Mouse (Mus musculus): ENCODE measurements at regions not wholly inside any gene's neighbourhood (a gene's known extent, or its start where the extent isn't known, plus 50 kb on each side); places are given as distances from the start of the nearest gene placed in this dataset.
A peak's percentile ranks its signal among the peaks of the same experiment; 100 is the strongest.

GRCm38 (mm10) chr1:190297666-190298327 is 127.3 kb upstream of the Prox1 start:
- no peak overlapping the region for H3K27ac ChIP-seq (replicated peaks; ENCODE audit: low read depth, low read length)
- no peak for ATAC-seq (ENCODE audit: low FRiP score, low TSS enrichment)
- H3K36me3 ChIP-seq (ENCODE audit: control insufficient read depth, insufficient read depth, low read length) = no peaks in the 10 kb centered on the region
- H3K9ac ChIP-seq (replicated peaks; ENCODE audit: low read length) = no peak overlapping the region
- no peaks in the 10 kb centered on the region for H3K27me3 ChIP-seq (ENCODE audit: control insufficient read depth, insufficient read depth, low read length)
- WGBS = 88% methylated on average over 10 of the region's 10 CpGs
- DNase-seq = no peak
- no peaks in the 10 kb centered on the region for H3K9me3 ChIP-seq (ENCODE audit: control insufficient read depth, low read length)
- H3K4me2 ChIP-seq (ENCODE audit: low read length) = no peak overlapping the region
- H3K4me3 ChIP-seq (replicated peaks; ENCODE audit: low read depth, low read length) = no peak overlapping the region
- H3K4me1 ChIP-seq (ENCODE audit: control insufficient read depth, insufficient read depth, low read length) = no peaks in the 10 kb centered on the region

DNA sequence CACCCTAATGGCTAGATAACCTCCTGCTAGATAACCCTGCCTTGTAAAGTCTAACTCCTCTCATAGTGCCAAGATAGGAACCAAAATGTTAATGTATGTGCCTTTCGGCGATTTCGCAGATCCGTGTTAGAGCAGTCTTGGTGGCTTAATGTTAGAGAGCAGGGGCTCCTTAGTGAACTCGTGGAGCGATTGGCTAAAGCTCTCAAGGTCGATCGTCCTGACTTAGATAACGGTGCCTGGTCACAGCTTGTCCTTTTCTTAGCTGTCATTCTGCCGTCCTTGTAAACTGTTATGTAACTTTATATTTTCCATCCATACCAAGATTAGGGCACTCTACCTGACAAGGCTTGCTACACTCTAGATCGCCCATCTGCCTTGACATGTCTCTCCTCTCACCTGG is 119.5 kb upstream of the Prox1 start:
- ATAC-seq (ENCODE audit: low FRiP score, low TSS enrichment) (no peak), DNase-seq (no peak)
- no peaks in the 10 kb centered on the region for H3K36me3 ChIP-seq (ENCODE audit: control insufficient read depth, insufficient read depth, low read length)
- H3K9me3 ChIP-seq (ENCODE audit: control insufficient read depth, low read length) = no peaks in the 10 kb centered on the region
- H3K27ac ChIP-seq (replicated peaks; ENCODE audit: low read depth, low read length) = no peak overlapping the region
- peaks cover 8% of the 10 kb centered on the region; the same call in 1 of the 2 replicates for H3K4me1 ChIP-seq (ENCODE audit: control insufficient read depth, insufficient read depth, low read length)
- H3K27me3 ChIP-seq (ENCODE audit: control insufficient read depth, insufficient read depth, low read length) = no peaks in the 10 kb centered on the region
- WGBS = 94% methylated on average over 11 of the region's 11 CpGs
- no peak overlapping the region for H3K9ac ChIP-seq (replicated peaks; ENCODE audit: low read length)
- H3K4me2 ChIP-seq (ENCODE audit: low read length) = no peak overlapping the region
- H3K4me3 ChIP-seq (replicated peaks; ENCODE audit: low read depth, low read length) = no peak overlapping the region

GRCm38 (mm10) chr1:190286481-190287145 is 116.1 kb upstream of the Prox1 start:
- Histone ChIP-seq H3K27me3 (ENCODE audit: control insufficient read depth, insufficient read depth, low read length) (no peaks in the 10 kb centered on the region), H3K36me3 (ENCODE audit: control insufficient read depth, insufficient read depth, low read length) (no peaks in the 10 kb centered on the region), H3K9ac (replicated peaks; ENCODE audit: low read length) (no peak overlapping the region), H3K4me1 (ENCODE audit: control insufficient read depth, insufficient read depth, low read length) (peaks cover 18% of the 10 kb centered on the region), H3K9me3 (ENCODE audit: control insufficient read depth, low read length) (no peaks in the 10 kb centered on the region), H3K4me3 (replicated peaks; ENCODE audit: low read depth, low read length) (no peak overlapping the region), H3K27ac (replicated peaks; ENCODE audit: low read depth, low read length) (no peak overlapping the region), H3K4me2 (ENCODE audit: low read length) (no peak overlapping the region)
- ATAC-seq (ENCODE audit: low FRiP score, low TSS enrichment) (no peak), DNase-seq (no peak)
- WGBS = 71% methylated on average over 17 of the region's 17 CpGs

- WGBS = 74% methylated on average over 8 of the region's 8 CpGs
- no peak overlapping the region for H3K9ac ChIP-seq (replicated peaks; ENCODE audit: low read length)
- H3K27ac ChIP-seq (replicated peaks; ENCODE audit: low read depth, low read length) = no peak overlapping the region
- ATAC-seq (ENCODE audit: low FRiP score, low TSS enrichment) (no peak), DNase-seq (no peak)
- H3K36me3 ChIP-seq (ENCODE audit: control insufficient read depth, insufficient read depth, low read length) = no peaks in the 10 kb centered on the region
- no peaks in the 10 kb centered on the region for H3K27me3 ChIP-seq (ENCODE audit: control insufficient read depth, insufficient read depth, low read length)
- peaks cover 18% of the 10 kb centered on the region for H3K4me1 ChIP-seq (ENCODE audit: control insufficient read depth, insufficient read depth, low read length)
- H3K9me3 ChIP-seq (ENCODE audit: control insufficient read depth, low read length) = no peaks in the 10 kb centered on the region
- no peak overlapping the region for H3K4me2 ChIP-seq (ENCODE audit: low read length)
- H3K4me3 ChIP-seq (replicated peaks; ENCODE audit: low read depth, low read length) = no peak overlapping the region
These were observed 115.1 kb upstream of the Prox1 start for GRCm38 (mm10) chr1:190285636-190286035.

DNA sequence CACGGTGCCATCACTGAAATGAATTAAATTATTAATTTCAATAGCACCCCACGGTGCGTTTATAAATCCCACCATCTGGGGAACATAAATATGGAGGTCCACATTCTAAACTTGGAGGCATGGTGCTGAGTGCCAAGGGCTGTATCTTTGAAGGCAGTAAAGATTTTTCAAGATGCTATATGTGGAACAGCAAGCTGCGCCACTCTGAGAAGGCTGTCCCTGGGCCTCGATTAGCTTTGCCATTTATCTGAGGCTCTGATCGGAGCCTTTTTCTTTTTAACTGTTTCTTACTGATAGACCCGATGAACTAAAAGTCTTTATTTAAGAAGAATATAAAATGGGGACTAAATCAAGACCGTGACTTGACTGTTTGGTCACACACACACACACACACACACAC is 114.5 kb upstream of the Prox1 start:
- no peak overlapping the region for H3K9ac ChIP-seq (replicated peaks; ENCODE audit: low read length)
- H3K27ac ChIP-seq (replicated peaks; ENCODE audit: low read depth, low read length) = no peak overlapping the region
- WGBS = 71% methylated on average over 8 of the region's 8 CpGs
- H3K4me2 ChIP-seq (ENCODE audit: low read length) = no peak overlapping the region
- no peak for DNase-seq
- no peaks in the 10 kb centered on the region for H3K36me3 ChIP-seq (ENCODE audit: control insufficient read depth, insufficient read depth, low read length)
- H3K4me3 ChIP-seq (replicated peaks; ENCODE audit: low read depth, low read length) = no peak overlapping the region
- no peak for ATAC-seq (ENCODE audit: low FRiP score, low TSS enrichment)
- H3K4me1 ChIP-seq (ENCODE audit: control insufficient read depth, insufficient read depth, low read length) = peaks cover 18% of the 10 kb centered on the region
- no peaks in the 10 kb centered on the region for H3K27me3 ChIP-seq (ENCODE audit: control insufficient read depth, insufficient read depth, low read length)
- no peaks in the 10 kb centered on the region for H3K9me3 ChIP-seq (ENCODE audit: control insufficient read depth, low read length)

DNA sequence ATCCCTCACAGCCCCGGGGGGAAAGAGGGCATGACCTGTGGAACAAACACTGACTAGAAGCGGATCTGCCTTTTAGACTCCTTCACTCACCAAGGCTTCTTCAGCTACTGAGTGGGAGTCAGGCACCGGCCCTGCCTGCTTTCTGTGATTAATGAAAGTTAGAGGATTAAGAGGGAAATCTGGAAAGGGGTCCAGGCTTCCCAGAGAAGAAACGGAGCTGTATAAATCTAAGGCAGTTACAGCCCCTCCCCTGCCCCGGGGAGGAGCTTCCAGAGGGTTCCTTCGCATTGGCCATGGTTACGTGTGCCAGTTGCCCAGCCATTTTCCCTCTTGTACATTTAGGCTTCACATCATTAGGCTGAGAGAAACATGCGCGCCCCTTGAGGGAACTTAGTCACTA is 113.6 kb upstream of the Prox1 start:
- ATAC-seq (ENCODE audit: low FRiP score, low TSS enrichment) (no peak), DNase-seq (no peak)
- Histone ChIP-seq H3K4me2 (ENCODE audit: low read length) (no peak overlapping the region), H3K4me3 (replicated peaks; ENCODE audit: low read depth, low read length) (no peak overlapping the region), H3K9me3 (ENCODE audit: control insufficient read depth, low read length) (no peaks in the 10 kb centered on the region), H3K36me3 (ENCODE audit: control insufficient read depth, insufficient read depth, low read length) (no peaks in the 10 kb centered on the region), H3K9ac (replicated peaks; ENCODE audit: low read length) (no peak overlapping the region), H3K27ac (replicated peaks; ENCODE audit: low read depth, low read length) (no peak overlapping the region), H3K4me1 (ENCODE audit: control insufficient read depth, insufficient read depth, low read length) (peaks cover 18% of the 10 kb centered on the region), H3K27me3 (ENCODE audit: control insufficient read depth, insufficient read depth, low read length) (no peaks in the 10 kb centered on the region)
- WGBS = 75% methylated on average over 9 of the region's 9 CpGs

DNA sequence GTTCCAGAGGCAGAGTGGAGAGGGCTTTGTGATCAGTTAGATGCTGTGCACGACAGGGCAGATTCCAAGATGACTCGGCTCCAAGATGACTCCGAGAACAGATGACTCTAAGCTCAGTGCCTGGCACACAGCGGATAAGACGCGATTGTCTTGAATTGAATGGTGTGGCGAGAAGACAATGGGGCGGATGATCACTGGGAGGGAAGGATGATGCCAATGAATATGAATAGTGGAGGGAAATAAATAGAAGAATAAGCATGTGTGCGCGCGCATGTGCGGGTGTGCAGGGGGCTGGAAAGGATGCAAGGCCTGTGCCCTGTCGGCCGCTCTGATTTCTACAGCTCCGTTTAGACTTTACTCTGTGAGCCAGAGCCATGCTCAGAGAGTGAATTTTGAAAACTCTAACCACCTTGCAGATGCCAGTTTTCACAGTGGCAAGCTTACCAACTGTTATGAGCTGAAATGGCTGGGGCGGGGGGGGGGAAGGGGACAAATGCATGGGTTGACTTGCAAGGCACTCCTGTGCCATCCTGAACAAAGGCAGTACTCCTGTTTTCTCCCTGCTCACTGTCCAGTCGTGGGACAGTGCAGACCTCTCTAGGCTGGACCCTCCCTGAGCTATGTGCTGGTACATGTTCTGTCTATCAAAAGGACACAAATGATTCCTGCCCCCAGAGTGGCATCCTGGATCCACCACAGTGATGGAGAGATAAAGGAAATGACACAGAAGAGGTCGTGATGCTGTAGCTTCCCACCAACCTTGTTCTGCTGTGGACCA is 109.8 kb upstream of the Prox1 start:
- Histone ChIP-seq H3K4me3 (replicated peaks; ENCODE audit: low read depth, low read length) (no peak overlapping the region), H3K4me1 (ENCODE audit: control insufficient read depth, insufficient read depth, low read length) (peaks cover 12% of the 10 kb centered on the region), H3K36me3 (ENCODE audit: control insufficient read depth, insufficient read depth, low read length) (no peaks in the 10 kb centered on the region), H3K27me3 (ENCODE audit: control insufficient read depth, insufficient read depth, low read length) (no peaks in the 10 kb centered on the region), H3K9me3 (ENCODE audit: control insufficient read depth, low read length) (no peaks in the 10 kb centered on the region), H3K4me2 (ENCODE audit: low read length) (no peak overlapping the region), H3K9ac (replicated peaks; ENCODE audit: low read length) (no peak overlapping the region), H3K27ac (replicated peaks; ENCODE audit: low read depth, low read length) (no peak overlapping the region)
- 50% methylated on average over 18 of the region's 18 CpGs for WGBS
- no peak for ATAC-seq (ENCODE audit: low FRiP score, low TSS enrichment)
- peak; percentile 41 for DNase-seq

GRCm38 (mm10) chr1:190274911-190275310 is 104.4 kb upstream of the Prox1 start:
- H3K4me1 ChIP-seq (ENCODE audit: control insufficient read depth, insufficient read depth, low read length) = peaks cover 4% of the 10 kb centered on the region; the same call in 1 of the 2 replicates
- ATAC-seq (ENCODE audit: low FRiP score, low TSS enrichment) (no peak), DNase-seq (no peak)
- H3K27ac ChIP-seq (replicated peaks; ENCODE audit: low read depth, low read length) = no peak overlapping the region
- H3K9ac ChIP-seq (replicated peaks; ENCODE audit: low read length) = no peak overlapping the region
- H3K27me3 ChIP-seq (ENCODE audit: control insufficient read depth, insufficient read depth, low read length) = no peaks in the 10 kb centered on the region
- no peak overlapping the region for H3K4me3 ChIP-seq (replicated peaks; ENCODE audit: low read depth, low read length)
- H3K36me3 ChIP-seq (ENCODE audit: control insufficient read depth, insufficient read depth, low read length) = no peaks in the 10 kb centered on the region
- H3K4me2 ChIP-seq (ENCODE audit: low read length) = no peak overlapping the region
- WGBS = 78% methylated on average over 6 of the region's 6 CpGs
- no peaks in the 10 kb centered on the region for H3K9me3 ChIP-seq (ENCODE audit: control insufficient read depth, low read length)
